Mouse (Mus musculus): ENCODE results near the gene Ska3. TPM values are rescaled to one million over a fixed set of nuclear protein-coding genes. Genes with fewer than 3 reads are reported as not detected.

Ska3 gene
- polyA plus RNA-seq, 1 experiment, result 12.5 TPM

DNA sequence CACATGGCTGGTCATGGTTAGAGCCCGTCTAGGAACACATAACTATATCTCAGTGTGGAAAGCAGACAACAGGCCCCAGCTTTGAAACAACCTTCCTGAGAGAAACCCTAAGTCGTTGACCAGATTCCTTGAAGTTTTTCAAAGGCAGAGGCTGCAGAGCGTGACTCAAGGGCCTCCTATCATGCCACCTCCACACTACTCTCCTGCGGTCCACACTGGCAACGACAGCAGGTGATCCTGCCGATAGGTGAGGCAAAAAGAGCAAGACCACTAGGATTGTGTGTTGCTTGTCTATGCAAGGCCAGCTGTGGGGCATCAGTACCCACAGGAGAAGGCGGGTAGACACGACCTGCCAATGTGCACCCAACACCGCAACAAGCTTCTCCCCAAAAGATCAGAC lies 36.2 kb downstream of the Ska3 start:
- no peaks in the 10 kb centered on the region for H3K79me2 ChIP-seq (ENCODE audit: control insufficient read depth, insufficient read depth)
- no peaks in the 10 kb centered on the region for H3K36me3 ChIP-seq (ENCODE audit: control insufficient read depth, insufficient read depth)
- no peaks in the 10 kb centered on the region for H3K79me3 ChIP-seq (ENCODE audit: low read depth)
- no peak for TF ChIP-seq MYOG (IDR thresholded peaks at IDR 0.05; ENCODE audit: control insufficient read depth, extremely low read depth, insufficient read length)
- no peak for TF ChIP-seq CEBPB (IDR thresholded peaks at IDR 0.05; ENCODE audit: low read depth)
- TF ChIP-seq FOSL1 (IDR thresholded peaks at IDR 0.05; ENCODE audit: insufficient read depth, low read length, poor library complexity, severe bottlenecking), result no peak
- H3ac ChIP-seq (ENCODE audit: control insufficient read depth, insufficient read length, low read depth), result no peak overlapping the region
- no peak overlapping the region for H3K4me3 ChIP-seq (ENCODE audit: insufficient read depth, poor library complexity, severe bottlenecking)
- H3K27me3 ChIP-seq (ENCODE audit: control insufficient read depth, insufficient read depth, insufficient read length), result no peaks in the 10 kb centered on the region

DNA sequence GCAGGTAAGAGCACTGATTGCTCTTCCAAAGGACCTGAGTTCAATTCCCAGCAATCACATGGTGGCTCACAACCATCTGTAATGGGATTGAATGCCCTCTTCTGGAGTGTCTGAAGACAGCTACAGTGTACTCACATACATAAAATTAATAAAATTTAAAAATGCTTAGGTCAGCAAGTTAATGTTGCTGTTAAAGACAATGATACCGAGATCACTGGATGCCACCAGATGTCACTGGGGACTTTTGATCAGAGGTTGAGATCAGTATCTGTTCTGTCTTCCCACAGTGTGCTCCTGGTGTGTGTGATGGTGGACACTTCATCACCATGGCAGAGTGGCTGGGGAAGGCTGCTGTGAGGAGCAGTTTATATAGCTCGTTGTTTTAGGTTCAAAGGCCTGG lies 36.7 kb downstream of the Ska3 start:
- H3K79me2 ChIP-seq (ENCODE audit: control insufficient read depth, insufficient read depth), result no peaks in the 10 kb centered on the region
- no peaks in the 10 kb centered on the region for H3K27me3 ChIP-seq (ENCODE audit: control insufficient read depth, insufficient read depth, insufficient read length)
- no peaks in the 10 kb centered on the region for H3K36me3 ChIP-seq (ENCODE audit: control insufficient read depth, insufficient read depth)
- TF ChIP-seq CEBPB (IDR thresholded peaks at IDR 0.05; ENCODE audit: low read depth) (no peak), MYOD1 (IDR thresholded peaks at IDR 0.05; ENCODE audit: control insufficient read depth, insufficient read length, low read depth) (no peak), USF1 (IDR thresholded peaks at IDR 0.05; ENCODE audit: low read depth) (no peak), MAX (IDR thresholded peaks at IDR 0.05) (no peak), FOSL1 (IDR thresholded peaks at IDR 0.05; ENCODE audit: insufficient read depth, low read length, poor library complexity, severe bottlenecking) (no peak), MYOG (IDR thresholded peaks at IDR 0.05; ENCODE audit: control insufficient read depth, extremely low read depth, insufficient read length) (no peak), CTCF (IDR thresholded peaks at IDR 0.05; ENCODE audit: control insufficient read depth, insufficient read depth, insufficient read length) (no peak)
- no peak overlapping the region for H3ac ChIP-seq (ENCODE audit: control insufficient read depth, insufficient read length, low read depth)
- no peak overlapping the region for H3K4me3 ChIP-seq (ENCODE audit: insufficient read depth, poor library complexity, severe bottlenecking)
- H3K79me3 ChIP-seq (ENCODE audit: low read depth), result no peaks in the 10 kb centered on the region

DNA sequence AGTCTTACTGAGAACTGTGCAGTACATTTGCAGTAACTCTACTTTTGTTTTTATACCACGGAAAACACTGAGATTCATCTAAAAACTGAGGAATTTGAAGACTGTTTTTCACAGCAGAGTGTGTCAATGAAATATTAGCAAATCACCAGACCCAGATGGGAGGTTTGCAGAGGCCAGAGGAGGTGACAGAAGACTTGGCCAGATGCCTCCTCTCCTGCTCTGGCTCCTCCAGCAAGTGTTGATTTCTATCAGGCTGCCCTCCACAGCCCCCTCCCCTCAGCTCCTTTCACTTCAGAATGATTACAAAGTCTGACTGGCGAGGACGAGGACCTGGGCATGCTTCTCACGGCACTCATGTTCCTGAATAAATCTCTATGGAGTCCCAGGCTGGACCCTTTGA lies 38.6 kb downstream of the Ska3 start:
- no peak overlapping the region for H3K4me3 ChIP-seq (ENCODE audit: insufficient read depth, poor library complexity, severe bottlenecking)
- H3K36me3 ChIP-seq (ENCODE audit: control insufficient read depth, insufficient read depth), result no peaks in the 10 kb centered on the region
- H3K79me3 ChIP-seq (ENCODE audit: low read depth), result no peaks in the 10 kb centered on the region
- H3K79me2 ChIP-seq (ENCODE audit: control insufficient read depth, insufficient read depth), result no peaks in the 10 kb centered on the region
- no peak for TF ChIP-seq CTCF (IDR thresholded peaks at IDR 0.05; ENCODE audit: control insufficient read depth, insufficient read depth, insufficient read length)
- no peak for TF ChIP-seq MYOD1 (IDR thresholded peaks at IDR 0.05; ENCODE audit: control insufficient read depth, insufficient read length, low read depth)
- TF ChIP-seq USF1 (IDR thresholded peaks at IDR 0.05; ENCODE audit: low read depth), result no peak
- no peak for TF ChIP-seq MYOG (IDR thresholded peaks at IDR 0.05; ENCODE audit: control insufficient read depth, extremely low read depth, insufficient read length)
- no peak for TF ChIP-seq FOSL1 (IDR thresholded peaks at IDR 0.05; ENCODE audit: insufficient read depth, low read length, poor library complexity, severe bottlenecking)
- TF ChIP-seq MAX (IDR thresholded peaks at IDR 0.05), result no peak
- TF ChIP-seq CEBPB (IDR thresholded peaks at IDR 0.05; ENCODE audit: low read depth), result no peak
- no peaks in the 10 kb centered on the region for H3K27me3 ChIP-seq (ENCODE audit: control insufficient read depth, insufficient read depth, insufficient read length)
- H3ac ChIP-seq (ENCODE audit: control insufficient read depth, insufficient read length, low read depth), result no peak overlapping the region

DNA sequence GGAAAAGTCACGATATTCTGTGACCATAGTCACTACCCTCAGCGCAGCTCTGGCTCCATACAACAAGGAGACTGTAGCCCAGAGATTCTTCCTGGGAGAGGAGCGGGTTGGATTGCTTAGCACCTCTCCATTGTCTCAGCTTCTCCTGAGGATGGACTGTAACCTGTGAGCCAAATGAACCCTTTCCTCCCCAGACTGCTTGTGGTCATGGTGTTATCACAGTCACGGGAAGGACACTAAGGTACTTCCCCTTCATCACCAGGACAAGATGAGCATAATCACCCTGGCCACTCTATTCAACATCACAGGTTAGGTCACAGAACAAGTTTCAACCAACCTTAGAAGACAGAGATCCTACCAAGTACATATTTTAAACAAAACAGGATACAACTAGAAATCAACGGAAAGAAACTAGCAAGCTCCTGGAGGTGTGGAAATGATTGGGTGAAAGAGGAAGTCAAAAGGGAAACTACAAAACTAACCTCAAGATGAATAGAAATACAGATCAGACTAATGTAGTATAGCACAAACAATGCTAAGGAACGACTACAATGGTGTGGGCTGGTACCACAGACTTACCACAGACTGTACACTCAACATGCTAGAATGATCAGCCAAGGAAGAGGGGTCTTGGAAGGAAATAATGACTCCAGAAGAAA lies 53.7 kb downstream of the Ska3 start:
- Histone ChIP-seq H3K79me3 (ENCODE audit: low read depth) (no peaks in the 10 kb centered on the region), H3K27me3 (ENCODE audit: control insufficient read depth, insufficient read depth, insufficient read length) (no peaks in the 10 kb centered on the region), H3ac (ENCODE audit: control insufficient read depth, insufficient read length, low read depth) (no peak overlapping the region), H3K36me3 (ENCODE audit: control insufficient read depth, insufficient read depth) (no peaks in the 10 kb centered on the region), H3K79me2 (ENCODE audit: control insufficient read depth, insufficient read depth) (no peaks in the 10 kb centered on the region), H3K4me3 (ENCODE audit: insufficient read depth, poor library complexity, severe bottlenecking) (no peak overlapping the region)
- no peak for TF ChIP-seq USF1 (IDR thresholded peaks at IDR 0.05; ENCODE audit: low read depth)
- TF ChIP-seq FOSL1 (IDR thresholded peaks at IDR 0.05; ENCODE audit: insufficient read depth, low read length, poor library complexity, severe bottlenecking), result no peak
- no peak for TF ChIP-seq MYOG (IDR thresholded peaks at IDR 0.05; ENCODE audit: control insufficient read depth, extremely low read depth, insufficient read length)
- no peak for TF ChIP-seq CEBPB (IDR thresholded peaks at IDR 0.05; ENCODE audit: low read depth)
- TF ChIP-seq MYOD1 (IDR thresholded peaks at IDR 0.05; ENCODE audit: control insufficient read depth, insufficient read length, low read depth), result no peak
- no peak for TF ChIP-seq MAX (IDR thresholded peaks at IDR 0.05)
- no peak for TF ChIP-seq CTCF (IDR thresholded peaks at IDR 0.05; ENCODE audit: control insufficient read depth, insufficient read depth, insufficient read length)

DNA sequence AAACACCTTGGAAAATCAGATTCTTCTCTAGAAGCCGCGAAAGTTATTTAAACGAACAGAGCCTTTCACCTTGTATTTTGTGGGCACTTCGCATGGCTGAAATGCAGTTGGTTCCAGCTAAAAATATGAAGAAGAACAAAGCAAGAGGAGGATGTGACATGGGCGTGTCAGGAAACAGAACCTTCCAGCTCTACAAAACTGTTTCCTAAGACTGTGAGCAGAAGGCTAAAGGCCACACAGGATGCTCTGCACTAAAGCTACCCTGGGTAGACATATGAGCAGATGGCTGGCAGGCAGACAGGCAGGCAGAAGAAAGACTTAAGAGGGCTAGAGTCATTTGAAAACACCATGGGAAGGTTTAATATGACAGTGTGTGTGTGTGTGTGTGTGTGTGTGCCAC lies 56.9 kb downstream of the Ska3 start:
- H3K36me3 ChIP-seq (ENCODE audit: control insufficient read depth, insufficient read depth), result no peaks in the 10 kb centered on the region
- no peaks in the 10 kb centered on the region for H3K79me3 ChIP-seq (ENCODE audit: low read depth)
- no peaks in the 10 kb centered on the region for H3K27me3 ChIP-seq (ENCODE audit: control insufficient read depth, insufficient read depth, insufficient read length)
- no peak overlapping the region for H3ac ChIP-seq (ENCODE audit: control insufficient read depth, insufficient read length, low read depth)
- no peak for TF ChIP-seq CEBPB (IDR thresholded peaks at IDR 0.05; ENCODE audit: low read depth)
- TF ChIP-seq FOSL1 (IDR thresholded peaks at IDR 0.05; ENCODE audit: insufficient read depth, low read length, poor library complexity, severe bottlenecking), result no peak
- TF ChIP-seq USF1 (IDR thresholded peaks at IDR 0.05; ENCODE audit: low read depth), result no peak
- TF ChIP-seq MYOD1 (IDR thresholded peaks at IDR 0.05; ENCODE audit: control insufficient read depth, insufficient read length, low read depth), result no peak
- no peak for TF ChIP-seq MYOG (IDR thresholded peaks at IDR 0.05; ENCODE audit: control insufficient read depth, extremely low read depth, insufficient read length)
- TF ChIP-seq MAX (IDR thresholded peaks at IDR 0.05), result no peak
- no peak for TF ChIP-seq CTCF (IDR thresholded peaks at IDR 0.05; ENCODE audit: control insufficient read depth, insufficient read depth, insufficient read length)
- H3K4me3 ChIP-seq (ENCODE audit: insufficient read depth, poor library complexity, severe bottlenecking), result no peak overlapping the region
- H3K79me2 ChIP-seq (ENCODE audit: control insufficient read depth, insufficient read depth), result no peaks in the 10 kb centered on the region
